Mouse (Mus musculus) frontal cortex, postnatal 36 days (tissue): ENCODE measurements around the gene Igfbp5.

ENCODE experiments used
- DNase-seq, 2 experiments: peaks; one replicate each; pipeline ENCODE4 v3.0.0; 2022; ENCODE audit warnings: low spot score in 2 of 2

The Igfbp5 gene

DNA sequence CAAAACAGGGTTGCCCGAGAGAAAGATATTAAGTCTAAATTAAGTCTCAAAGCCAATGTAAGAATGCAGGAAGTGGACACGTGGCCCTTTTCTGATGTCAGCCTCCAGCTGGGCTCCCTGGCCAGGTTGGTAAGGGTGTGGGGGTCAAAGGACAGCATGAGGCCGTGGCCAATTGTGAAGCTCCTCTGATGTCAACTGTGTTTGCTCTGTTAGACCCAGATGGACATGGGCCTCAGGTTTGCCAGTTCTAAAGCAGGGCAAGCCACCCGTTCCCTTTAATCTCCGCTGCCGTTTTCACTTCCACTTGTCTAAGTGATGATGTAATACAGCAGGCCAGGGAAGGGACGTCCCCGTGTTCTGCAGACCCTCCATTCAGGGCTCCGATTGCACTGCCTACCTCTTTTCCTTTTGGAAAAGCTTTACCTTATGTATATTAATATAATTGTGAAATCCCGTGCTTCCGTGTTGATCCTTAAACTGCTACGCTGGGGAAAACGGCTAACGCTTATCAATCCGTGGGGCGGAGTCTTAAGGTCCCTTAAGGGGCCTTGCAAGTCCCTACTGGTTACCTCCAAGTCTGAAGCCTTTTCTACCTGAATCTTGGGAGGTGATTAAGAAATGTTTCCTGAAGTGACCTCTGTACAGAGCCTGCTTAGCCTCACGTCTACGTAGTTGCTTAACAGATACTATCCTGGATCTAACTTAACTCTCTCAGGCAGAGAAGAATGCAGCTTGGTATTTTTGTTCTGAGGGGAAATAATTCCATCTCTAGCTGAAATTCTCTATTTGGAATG is 31.8 kb downstream of the Igfbp5 start:
- no peak for DNase-seq

DNA sequence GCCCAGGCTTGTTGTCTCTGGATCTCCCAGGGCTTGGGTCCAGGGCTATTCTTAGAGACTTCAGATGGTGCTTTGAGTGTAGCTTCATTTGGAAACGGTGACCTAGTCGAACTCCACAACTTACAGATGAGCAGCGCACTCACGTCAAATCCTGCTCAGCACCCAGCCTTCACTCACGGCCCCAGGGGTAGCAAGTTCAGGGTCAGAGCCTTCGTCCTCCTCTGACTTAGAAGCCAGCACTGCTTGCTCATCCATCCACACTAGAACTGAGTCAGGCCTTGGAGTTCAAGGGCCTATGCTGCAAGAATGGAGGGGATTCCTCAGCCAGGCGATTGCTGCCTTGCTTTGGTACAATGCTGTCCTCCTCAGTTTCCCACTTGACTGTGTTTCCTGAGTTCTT is 34.9 kb downstream of the Igfbp5 start:
- no peak for DNase-seq

DNA sequence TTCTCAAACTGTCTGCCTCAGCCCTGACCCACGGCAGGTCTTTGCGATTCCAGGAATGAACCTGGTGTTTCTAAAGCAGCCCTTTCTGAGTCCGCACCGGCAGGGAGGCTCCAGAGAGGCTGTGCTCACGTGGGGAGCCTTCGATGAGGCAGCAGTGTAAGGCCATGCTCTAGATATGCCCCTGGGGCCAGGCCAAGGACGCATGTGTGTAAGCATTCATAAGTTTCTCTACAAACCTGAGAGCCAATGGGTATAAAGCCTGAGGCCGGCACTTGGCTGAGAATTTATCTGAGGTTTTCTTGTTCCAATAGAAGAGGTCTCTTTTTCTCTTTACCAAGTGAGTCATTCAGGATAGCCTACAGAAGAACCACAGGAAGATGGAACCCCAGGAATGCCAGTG is 35.3 kb downstream of the Igfbp5 start:
- DNase-seq: no peak

DNA sequence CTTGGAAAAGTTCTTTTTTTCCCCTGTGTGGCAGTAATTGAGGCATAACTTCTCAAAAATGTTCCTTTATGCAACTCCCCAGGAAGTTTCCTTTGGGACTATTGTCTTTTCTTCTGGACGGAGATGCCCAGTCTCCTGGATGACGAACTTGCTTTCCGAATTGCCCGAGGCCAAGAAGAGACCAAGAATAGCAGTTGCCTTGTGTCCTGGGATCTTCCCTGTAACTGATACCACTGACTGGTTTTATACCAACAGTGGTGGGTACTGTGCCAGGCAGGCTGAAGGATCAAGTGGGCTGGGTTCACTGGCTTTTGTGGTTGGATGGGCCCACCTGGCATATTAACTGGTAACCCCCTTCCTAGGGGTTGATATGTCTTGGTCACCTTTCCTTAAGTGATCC is 41.1 kb downstream of the Igfbp5 start:
- DNase-seq: no peak

DNA sequence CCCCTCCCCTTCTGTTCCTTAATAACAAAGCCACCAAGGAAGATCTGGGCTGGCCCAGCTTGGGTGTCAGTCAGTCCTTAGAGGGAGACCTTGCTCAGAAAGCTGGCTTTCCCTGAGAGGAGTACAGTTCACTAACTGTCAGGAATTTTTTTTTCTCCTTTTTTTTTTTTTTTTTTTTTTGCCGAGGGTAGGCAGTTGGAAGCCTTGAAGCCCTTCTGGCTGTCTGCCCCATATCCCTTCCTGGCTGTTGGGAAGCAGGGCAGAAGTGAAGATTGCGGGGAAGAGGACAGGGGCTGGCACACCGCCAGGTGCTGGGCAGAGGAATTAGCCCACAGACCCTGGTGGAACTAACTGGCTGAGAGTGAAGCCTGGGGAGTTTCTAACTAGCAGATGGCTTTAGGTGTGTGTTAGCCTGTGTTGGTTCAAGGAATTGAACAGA is 42.0 kb downstream of the Igfbp5 start:
- no peak for DNase-seq

DNA sequence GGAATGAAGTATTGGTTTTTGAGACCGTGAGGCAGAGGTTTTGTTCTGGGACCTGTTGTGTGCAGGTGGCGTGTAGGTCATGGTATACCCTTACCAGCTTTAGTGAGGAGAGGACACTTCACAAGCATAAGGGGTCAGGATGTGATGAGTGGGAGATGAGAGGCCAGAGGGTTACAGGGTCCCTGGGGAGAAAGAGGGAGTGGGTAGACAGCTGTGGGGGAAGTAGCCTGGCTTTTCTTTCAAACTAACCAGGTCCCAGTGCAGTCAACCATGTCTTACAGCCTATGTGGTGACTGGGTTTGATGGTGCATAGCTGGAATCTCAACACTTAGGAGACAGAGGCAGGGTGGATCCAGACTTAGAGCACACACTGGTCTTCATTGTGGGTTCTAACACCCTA is 44.2 kb downstream of the Igfbp5 start:
- no peak for DNase-seq

DNA sequence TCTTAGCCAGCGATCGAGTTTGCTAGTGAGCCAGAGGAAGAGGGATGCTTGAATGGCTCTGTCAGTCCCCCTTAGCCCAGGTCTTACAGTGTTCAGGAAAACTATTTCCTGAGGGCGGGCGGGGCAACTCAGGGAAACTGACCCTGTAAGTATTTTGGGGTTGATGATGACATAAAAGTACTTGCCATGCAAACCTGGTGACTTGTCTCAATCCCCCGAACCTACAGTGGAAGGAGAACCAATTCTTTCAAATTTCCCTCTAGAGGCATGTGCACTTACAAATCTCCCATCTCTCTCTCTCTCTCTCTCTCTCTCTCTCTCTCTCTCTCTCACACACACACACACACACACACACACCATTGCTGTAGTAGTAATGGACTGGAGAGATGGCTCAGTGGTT is 45.8 kb downstream of the Igfbp5 start:
- DNase-seq: no peak

DNA sequence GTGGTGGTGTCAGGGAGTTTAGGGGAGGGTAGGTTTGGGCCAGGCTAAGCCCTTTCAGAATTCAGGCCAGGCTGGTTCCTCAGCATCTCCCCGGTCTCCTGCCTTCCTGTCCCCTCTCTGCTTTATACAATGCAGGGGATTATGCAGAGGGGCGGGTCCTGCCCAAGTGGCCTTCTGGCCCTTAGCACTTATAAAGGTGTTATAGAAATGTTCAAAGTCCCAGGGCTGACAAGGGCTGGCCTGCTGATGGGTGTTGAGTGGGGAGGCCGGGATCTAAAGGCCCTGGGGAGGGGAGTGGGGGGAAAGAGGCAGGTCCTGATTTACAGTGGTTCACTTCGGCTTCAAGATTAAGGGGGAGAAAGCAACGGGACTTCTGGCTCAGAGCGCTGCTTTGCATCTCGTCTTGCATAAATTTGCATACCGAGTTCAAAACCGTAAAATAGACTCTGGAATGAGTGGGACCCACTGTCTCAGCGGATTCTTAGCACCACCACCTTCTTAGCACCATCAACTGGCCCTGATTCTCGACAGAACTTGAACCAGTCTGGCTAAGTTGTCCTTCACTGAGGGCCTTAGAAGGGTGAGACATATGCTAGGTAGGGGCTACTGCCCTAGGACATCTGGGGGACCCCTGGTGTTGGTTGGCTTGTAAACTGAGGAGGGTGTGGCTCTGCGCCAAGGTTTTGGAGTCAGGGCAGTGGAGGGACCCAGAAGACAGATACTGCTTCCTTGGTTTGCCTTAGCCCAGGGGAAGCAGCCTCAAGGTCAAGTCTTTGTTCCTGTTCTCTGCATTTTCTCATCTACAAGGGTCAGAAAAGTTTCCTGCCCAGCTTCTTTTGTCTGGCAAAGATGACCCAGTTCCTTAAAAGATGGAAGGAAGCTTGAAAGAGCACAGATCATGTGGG is 47.0 kb downstream of the Igfbp5 start:
- peak in 1 of 2 experiments; percentile 14 for DNase-seq

DNA sequence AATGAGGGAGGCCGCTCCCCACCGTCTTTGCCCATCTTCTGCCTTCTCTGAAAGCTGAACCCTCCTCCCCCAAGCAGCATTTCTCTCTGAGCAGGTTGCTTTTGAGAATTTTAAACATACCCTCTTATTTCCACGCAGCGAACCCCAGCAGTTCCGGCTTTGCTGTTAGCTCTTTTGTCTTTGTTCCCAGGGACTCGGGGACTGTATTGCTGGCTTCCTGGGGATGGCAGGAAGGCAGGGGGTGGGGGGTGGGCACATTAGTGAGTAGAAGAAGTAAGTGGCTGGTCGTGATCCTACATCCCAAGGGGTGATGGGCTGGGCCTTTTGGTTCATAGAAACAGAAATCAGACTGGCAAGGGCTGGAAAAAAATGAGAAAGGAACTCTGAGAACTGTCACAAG is 47.8 kb downstream of the Igfbp5 start:
- no peak for DNase-seq

DNA sequence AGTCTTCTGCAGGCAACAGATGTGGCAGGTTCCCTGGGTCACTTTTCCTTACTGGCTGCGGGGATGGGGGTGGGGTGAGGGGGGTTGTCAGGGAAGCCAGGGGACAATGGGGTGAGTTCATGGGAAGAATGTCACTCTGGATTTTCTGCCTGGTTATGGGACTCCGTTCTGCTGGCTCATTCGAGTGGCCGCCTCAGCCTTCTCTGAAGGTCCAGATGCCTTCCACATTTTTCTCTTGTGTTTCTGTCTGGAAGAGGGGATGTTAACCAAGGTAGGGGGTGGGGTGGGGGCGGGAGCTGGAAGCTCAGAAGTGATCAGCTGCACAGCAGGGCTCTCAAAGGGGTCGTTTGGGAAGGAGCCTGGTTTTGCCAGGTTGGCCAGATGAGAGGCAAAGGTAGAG is 48.2 kb downstream of the Igfbp5 start:
- no peak for DNase-seq

DNA sequence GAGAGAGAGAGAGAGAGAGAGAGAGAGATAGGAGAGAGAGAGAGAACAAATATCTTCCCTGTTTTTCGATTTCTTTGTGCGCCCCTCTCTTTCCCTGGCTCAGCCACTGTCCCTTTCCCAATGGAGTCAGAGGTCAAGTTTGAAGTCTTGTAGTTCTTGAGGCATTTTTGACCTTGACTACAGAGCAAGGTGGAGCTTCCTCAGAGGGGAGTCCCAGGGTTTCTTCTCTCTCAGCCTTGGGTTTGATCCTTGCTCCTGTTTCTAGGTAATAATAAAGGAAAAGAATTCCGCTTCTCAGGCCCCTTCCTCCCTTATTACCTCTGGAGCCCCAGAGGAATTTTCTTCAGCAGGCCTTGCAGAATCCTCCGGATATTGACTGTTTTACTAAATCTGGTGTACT is 48.8 kb downstream of the Igfbp5 start:
- no peak for DNase-seq

DNA sequence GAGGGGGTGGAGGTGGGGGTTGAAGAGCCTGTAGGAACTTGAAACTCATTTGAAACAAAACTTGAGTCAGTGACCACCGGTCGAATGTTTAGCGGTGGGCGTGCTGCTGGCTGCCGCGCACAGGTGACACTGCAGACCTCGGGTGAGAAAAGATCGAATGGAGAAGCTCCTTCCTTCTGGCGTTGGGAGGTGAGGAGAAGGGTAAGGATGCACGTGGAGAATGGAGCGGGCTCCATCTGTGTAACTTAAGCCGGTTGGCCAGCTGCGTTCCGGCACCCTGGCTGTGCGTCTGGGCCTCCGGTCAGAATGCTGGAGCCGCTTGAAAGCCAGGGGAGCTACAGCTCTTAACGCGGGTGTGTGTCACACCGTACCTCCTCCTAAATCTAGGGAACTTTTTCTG is 49.4 kb downstream of the Igfbp5 start:
- no peak for DNase-seq

DNA sequence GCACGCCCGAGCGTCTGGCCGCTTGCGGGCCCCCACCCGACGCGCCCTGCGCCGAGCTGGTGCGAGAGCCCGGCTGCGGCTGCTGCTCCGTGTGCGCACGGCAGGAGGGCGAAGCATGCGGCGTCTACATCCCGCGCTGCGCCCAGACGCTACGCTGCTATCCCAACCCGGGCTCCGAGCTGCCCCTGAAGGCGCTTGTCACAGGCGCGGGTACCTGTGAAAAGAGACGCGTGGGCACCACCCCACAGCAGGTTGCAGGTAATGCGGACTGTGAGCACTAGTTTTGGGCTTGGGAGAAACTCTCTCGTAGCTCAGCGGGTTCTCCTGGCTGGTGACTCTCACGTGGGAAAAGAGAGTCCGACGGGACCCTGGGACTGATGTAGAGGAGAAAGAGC is 50.0 kb downstream of the Igfbp5 start:
- DNase-seq: peak in 1 of 2 experiments; percentile 31

DNA sequence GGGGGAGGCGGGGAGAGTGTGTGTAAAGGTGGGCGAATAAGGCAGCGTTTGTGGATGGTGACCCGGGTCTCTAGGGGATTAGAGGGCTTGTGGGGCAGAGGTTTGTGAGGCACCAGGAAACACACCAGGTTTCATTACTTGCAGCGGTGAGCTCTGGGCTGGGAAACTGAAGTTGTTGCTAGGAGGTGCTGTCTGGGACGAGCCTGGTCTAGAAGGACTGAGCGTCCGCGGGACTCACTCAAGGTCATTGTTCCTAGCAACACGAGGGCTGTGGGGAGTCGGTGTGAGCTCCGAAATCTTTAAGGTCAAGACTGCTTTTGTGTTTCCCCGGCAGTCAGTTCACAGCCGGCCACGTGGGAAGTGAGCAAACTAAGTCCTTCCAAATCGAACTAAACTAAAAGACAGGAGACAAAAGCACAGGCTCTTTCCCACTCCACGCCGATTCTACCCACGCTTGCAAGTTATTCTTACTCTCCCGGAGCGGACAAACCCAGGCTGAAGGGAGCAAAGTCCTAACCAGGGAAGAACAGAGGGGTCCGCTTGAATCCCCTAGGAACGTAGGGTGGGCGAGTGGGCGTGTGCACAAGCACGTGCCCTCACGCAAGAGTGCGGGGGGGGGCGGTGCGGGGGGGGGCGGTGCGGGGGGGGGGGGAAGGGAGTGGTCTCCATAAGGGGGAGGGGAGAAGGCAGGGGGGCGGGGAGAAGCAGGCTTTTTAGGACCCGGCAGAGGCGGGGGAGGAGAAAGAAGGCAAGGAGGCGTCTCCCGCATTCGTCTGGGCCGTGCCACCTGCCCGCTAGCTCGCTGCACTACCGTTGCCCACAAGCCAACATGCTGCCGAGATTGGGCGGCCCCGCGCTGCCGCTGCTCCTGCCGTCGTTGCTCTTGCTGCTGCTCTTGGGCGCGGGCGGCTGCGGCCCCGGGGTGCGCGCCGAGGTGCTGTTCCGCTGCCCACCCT is 50.7 kb downstream of the Igfbp5 start, which contains the start of gene Igfbp2:
Gene Igfbp2, plus strand, starts transcription at position 753 of the 956 bp plus-strand sequence.
- peak; percentile 26 to 35 for DNase-seq

DNA sequence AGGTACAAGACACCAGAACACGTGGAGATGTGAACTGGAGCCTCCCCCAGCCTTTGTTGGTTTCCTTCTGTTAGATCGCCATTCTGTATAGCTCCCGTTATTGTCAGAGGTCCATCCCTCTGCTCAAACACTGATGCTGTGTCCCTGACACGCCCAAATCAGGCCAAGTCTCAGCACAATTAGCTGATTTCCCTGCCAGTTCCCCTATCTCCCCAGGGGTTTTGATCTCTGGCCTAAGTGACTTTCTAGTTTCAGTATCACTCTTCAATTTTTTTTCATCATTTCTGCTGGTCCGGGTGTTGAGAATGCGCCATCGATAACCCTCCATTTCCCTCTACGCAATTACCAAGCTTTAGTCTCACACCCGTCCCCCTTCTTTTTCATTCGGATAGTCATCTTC is 51.8 kb downstream of the Igfbp5 start:
- no peak for DNase-seq

DNA sequence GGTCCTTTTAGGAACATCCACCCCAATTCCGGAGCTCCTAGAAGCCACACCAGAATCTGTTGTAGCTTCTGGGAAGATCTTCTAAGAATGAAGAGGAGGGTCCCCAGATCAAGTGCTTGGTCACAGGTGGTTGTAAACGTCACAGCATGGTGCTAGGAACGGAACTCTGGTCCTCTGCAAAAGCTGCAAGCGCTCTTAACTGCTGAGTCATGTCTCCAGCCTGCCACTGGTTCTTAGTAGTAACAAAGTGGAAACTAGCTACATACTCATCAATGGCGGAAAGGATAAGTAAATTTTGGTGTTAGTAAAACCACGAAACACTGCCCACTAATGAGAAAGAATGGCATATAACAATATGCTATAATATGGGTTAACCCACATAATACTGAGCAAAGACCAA is 54.7 kb downstream of the Igfbp5 start:
- DNase-seq: no peak

DNA sequence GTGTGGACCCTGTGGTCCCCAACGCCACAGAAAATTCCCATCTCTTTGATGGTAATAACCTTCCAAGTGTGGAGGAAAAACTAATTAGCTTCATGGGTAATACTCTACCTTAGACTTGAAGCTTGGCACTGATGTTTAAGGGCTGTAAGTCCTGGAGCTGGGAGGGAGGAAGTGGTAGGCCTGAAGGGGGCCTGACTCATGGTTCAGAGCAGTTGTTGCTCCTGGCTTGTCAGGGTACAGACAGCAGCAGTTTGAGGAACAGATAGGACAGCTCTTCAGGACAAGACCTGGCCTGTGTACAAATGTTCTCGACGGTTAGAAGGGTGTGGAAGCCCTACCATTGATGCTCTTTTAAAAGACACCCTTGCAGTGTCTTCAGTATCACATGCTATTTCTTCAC is 59.1 kb downstream of the Igfbp5 start:
- no peak for DNase-seq

DNA sequence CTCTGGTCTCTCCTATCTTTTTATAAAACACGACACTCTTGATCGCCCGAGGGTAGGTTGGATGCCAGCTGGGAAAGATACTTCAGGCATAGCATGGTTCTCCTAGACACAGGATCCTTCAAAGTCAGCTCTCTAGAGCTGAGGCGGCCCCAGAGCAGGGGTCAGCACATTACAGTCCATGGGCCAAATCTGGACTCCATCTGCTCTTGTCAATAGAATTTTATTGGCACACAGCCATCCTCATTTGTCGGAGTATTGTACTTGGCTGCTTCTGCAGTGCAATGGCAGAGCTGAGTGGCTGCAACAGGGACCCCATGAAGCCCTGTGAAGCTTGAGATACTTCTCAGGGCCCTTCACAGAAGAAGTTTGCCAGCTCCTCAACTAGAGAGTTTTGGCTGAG is 59.5 kb downstream of the Igfbp5 start:
- DNase-seq: no peak

DNA sequence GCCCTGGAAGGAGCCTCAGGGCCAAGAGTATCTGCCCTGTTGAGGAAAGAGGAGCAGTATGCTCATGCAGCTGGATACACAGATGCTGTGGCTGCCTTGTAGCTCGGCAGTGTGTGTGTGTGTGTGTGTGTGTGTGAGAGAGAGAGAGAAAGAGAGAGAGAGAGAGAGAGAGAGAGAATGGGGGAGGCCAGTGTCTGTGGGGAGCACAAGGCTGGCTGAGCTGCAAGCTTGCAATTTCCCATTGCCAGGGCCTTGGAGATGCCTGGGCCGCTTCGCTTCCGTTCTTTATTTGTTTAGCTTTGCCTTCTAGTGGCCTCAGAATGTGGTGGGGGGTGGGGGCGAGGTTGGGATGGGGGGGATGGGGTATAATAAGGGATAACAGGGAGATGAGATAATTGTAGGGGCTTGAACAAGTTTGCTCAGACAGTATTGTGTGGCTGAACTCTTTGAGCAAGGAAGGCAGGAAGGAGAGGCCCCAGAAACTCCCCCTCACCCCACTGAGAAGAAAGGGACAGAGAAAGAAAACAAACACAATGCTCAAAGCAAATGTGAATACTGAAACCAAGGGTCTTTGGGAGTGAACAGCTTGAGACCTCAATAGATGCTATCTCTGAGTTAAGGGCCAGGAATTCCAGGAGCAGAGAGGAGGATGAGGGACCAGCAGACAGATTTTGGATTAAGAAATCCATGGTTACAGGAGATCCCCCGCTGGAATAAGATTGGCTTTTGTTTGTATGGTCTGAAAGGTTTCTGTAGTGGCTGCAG is 60.9 kb downstream of the Igfbp5 start:
- DNase-seq: no peak

DNA sequence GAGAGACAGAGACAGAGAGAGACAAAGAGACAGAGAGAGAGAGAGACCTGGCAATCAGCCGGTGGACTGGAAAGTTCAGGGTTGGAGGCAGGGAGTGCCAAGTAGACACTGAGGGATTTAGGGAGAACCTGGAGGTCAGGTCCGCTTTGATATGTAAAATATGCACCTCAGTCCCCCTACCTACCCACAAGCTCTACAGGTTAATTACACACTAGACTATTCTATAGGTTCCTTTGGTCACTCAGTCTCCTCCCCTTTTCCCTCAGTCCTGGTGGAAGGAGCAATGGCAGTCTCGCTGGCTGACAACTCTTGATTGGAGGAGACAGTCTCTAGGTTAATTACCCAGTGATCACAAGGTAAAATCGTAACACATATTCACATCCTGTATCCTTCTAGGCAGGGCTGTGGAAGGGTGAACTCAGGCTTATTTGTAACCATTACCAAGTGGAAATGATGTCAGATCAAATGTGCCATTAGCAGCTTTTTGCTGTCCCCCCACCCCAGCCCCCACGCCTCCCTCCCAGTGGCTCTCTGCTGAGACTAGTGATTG is 61.5 kb downstream of the Igfbp5 start:
- no peak for DNase-seq

DNA sequence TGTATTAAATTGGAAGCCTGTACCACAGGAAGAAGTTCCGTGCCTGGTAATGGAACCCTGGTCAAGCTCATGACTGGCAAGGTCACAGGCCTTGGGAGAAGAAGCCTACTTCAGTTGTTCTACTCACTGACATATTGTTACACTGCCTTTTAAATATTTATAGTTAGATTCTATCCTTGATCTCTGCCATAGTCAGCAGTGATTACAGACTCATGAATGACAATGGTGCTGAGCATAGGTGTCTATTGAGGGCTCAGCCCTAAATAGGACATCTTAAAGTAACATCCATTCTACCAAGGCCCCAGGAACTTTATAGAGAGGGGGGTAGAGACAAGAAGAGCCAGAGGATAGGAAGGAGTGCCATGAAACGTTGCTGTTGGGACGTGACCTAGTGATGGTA is 63.6 kb downstream of the Igfbp5 start:
- no peak for DNase-seq
